Mouse (Mus musculus): ENCODE data around the gene Golm1. TPM values are rescaled to one million over a fixed set of nuclear protein-coding genes. Genes with fewer than 3 reads are reported as not detected.

The Golm1 gene
- polyA plus RNA-seq, 1 experiment = 54.9 TPM

DNA sequence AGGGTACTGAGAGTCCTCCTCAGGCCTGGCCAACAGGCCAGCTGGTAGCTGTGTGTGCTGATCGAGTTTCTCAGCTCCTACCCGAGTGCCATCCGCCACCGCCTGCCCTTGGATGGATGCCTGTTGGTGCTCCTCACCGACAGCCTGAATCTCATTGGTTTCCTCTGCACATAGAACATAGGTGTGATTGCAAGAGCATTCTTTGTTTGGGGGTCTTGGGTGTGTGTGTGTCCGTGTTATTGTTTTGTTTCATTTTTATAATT, 35.5 kb downstream of the Golm1 start:
- H3K9ac ChIP-seq (ENCODE audit: low read depth, poor library complexity, severe bottlenecking) = no peak overlapping the region
- no peaks in the 10 kb centered on the region for H3K27me3 ChIP-seq (ENCODE audit: control insufficient read depth, insufficient read depth, low read length, poor library complexity, severe bottlenecking)
- no peaks in the 10 kb centered on the region for H3K4me1 ChIP-seq (ENCODE audit: control insufficient read depth, insufficient read depth, low read length)
- no peak overlapping the region for H3K27ac ChIP-seq (ENCODE audit: insufficient read depth, low read length)
- H3K4me3 ChIP-seq (ENCODE audit: low read depth, low read length) = no peak overlapping the region
- peaks cover 62% of the 10 kb centered on the region for H3K36me3 ChIP-seq (ENCODE audit: control insufficient read depth, insufficient read depth, low read length, poor library complexity, severe bottlenecking)
- no peaks in the 10 kb centered on the region for H3K9me3 ChIP-seq (replicated peaks; ENCODE audit: control insufficient read depth, insufficient read depth, low read length, poor library complexity, severe bottlenecking)
- TF ChIP-seq EP300 (IDR thresholded peaks at IDR 0.05; ENCODE audit: insufficient read depth, low read depth, low read length) = no peak
- TF ChIP-seq CTCF (IDR thresholded peaks at IDR 0.05; ENCODE audit: low read depth, low read length) = no peak
- TF ChIP-seq POLR2A (IDR thresholded peaks at IDR 0.05; ENCODE audit: insufficient read depth, low read length) = no peak

- no peaks in the 10 kb centered on the region for H3K27me3 ChIP-seq (ENCODE audit: control insufficient read depth, insufficient read depth, low read length, poor library complexity, severe bottlenecking)
- TF ChIP-seq EP300 (IDR thresholded peaks at IDR 0.05; ENCODE audit: insufficient read depth, low read depth, low read length) = no peak
- no peak for TF ChIP-seq POLR2A (IDR thresholded peaks at IDR 0.05; ENCODE audit: insufficient read depth, low read length)
- no peak for TF ChIP-seq CTCF (IDR thresholded peaks at IDR 0.05; ENCODE audit: low read depth, low read length)
- H3K27ac ChIP-seq (ENCODE audit: insufficient read depth, low read length) = no peak overlapping the region
- H3K4me3 ChIP-seq (ENCODE audit: low read depth, low read length) = no peak overlapping the region
- no peaks in the 10 kb centered on the region for H3K9me3 ChIP-seq (replicated peaks; ENCODE audit: control insufficient read depth, insufficient read depth, low read length, poor library complexity, severe bottlenecking)
- H3K36me3 ChIP-seq (ENCODE audit: control insufficient read depth, insufficient read depth, low read length, poor library complexity, severe bottlenecking) = peaks cover 58% of the 10 kb centered on the region
- no peaks in the 10 kb centered on the region for H3K4me1 ChIP-seq (ENCODE audit: control insufficient read depth, insufficient read depth, low read length)
- no peak overlapping the region for H3K9ac ChIP-seq (ENCODE audit: low read depth, poor library complexity, severe bottlenecking)
Measured at GRCm38 (mm10) chr13:59639368-59640177, 36.0 kb downstream of the Golm1 start.

DNA sequence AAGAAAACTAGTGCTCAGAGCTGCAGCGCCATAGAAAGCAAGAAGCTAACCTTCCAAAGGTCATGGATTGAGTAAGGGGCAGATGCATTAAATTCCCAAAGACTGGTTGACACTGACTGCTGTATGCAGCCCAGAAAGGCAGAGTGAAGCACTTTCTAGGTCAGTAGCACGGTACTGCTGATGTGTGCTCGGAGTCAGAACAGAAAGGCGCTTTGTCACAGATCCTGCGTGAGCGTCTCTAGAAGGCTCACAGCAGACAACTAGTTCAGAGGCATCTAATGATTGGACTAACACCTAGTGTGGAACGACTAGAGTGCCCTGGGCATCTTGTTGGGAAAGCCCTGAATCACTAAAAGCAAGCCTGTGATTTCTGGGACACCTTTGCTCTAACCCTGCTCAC, 37.8 kb downstream of the Golm1 start:
- Histone ChIP-seq H3K9me3 (replicated peaks; ENCODE audit: control insufficient read depth, insufficient read depth, low read length, poor library complexity, severe bottlenecking) (no peaks in the 10 kb centered on the region), H3K27me3 (ENCODE audit: control insufficient read depth, insufficient read depth, low read length, poor library complexity, severe bottlenecking) (no peaks in the 10 kb centered on the region), H3K4me3 (ENCODE audit: low read depth, low read length) (no peak overlapping the region), H3K27ac (ENCODE audit: insufficient read depth, low read length) (no peak overlapping the region), H3K9ac (ENCODE audit: low read depth, poor library complexity, severe bottlenecking) (no peak overlapping the region), H3K4me1 (ENCODE audit: control insufficient read depth, insufficient read depth, low read length) (no peaks in the 10 kb centered on the region), H3K36me3 (ENCODE audit: control insufficient read depth, insufficient read depth, low read length, poor library complexity, severe bottlenecking) (peaks cover 61% of the 10 kb centered on the region)
- no peak for TF ChIP-seq EP300 (IDR thresholded peaks at IDR 0.05; ENCODE audit: insufficient read depth, low read depth, low read length)
- TF ChIP-seq CTCF (IDR thresholded peaks at IDR 0.05; ENCODE audit: low read depth, low read length) = no peak
- TF ChIP-seq POLR2A (IDR thresholded peaks at IDR 0.05; ENCODE audit: insufficient read depth, low read length) = no peak

- no peak overlapping the region for H3K9ac ChIP-seq (ENCODE audit: low read depth, poor library complexity, severe bottlenecking)
- no peak overlapping the region for H3K27ac ChIP-seq (ENCODE audit: insufficient read depth, low read length)
- peaks cover 51% of the 10 kb centered on the region for H3K36me3 ChIP-seq (ENCODE audit: control insufficient read depth, insufficient read depth, low read length, poor library complexity, severe bottlenecking)
- no peaks in the 10 kb centered on the region for H3K9me3 ChIP-seq (replicated peaks; ENCODE audit: control insufficient read depth, insufficient read depth, low read length, poor library complexity, severe bottlenecking)
- TF ChIP-seq CTCF (IDR thresholded peaks at IDR 0.05; ENCODE audit: low read depth, low read length) = no peak
- TF ChIP-seq POLR2A (IDR thresholded peaks at IDR 0.05; ENCODE audit: insufficient read depth, low read length) = no peak
- no peak for TF ChIP-seq EP300 (IDR thresholded peaks at IDR 0.05; ENCODE audit: insufficient read depth, low read depth, low read length)
- no peaks in the 10 kb centered on the region for H3K27me3 ChIP-seq (ENCODE audit: control insufficient read depth, insufficient read depth, low read length, poor library complexity, severe bottlenecking)
- no peaks in the 10 kb centered on the region for H3K4me1 ChIP-seq (ENCODE audit: control insufficient read depth, insufficient read depth, low read length)
- no peak overlapping the region for H3K4me3 ChIP-seq (ENCODE audit: low read depth, low read length)
Measured at GRCm38 (mm10) chr13:59634637-59635036, 41.0 kb downstream of the Golm1 start.

DNA sequence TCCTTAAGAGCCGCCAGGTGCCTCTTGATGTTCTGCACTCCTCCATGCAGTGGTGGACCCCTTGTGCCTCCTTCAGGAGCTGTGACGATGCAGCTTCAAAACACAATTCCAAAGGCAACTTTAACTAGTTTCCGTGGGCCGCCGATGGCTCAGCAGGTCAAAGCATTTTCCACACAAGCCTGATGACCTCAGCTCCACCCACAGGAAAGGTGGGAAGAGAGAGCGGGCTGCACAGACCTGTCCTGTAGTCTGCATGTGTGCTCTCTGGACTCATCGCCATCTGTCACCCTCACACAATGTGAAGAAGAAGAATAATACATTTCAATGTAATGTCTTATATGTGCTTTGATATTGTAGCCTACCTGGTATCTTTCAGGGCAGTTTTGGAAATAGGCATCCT, 48.9 kb downstream of the Golm1 start:
- Histone ChIP-seq H3K27ac (ENCODE audit: insufficient read depth, low read length) (no peak overlapping the region), H3K4me1 (ENCODE audit: control insufficient read depth, insufficient read depth, low read length) (no peaks in the 10 kb centered on the region), H3K9ac (ENCODE audit: low read depth, poor library complexity, severe bottlenecking) (no peak overlapping the region), H3K27me3 (ENCODE audit: control insufficient read depth, insufficient read depth, low read length, poor library complexity, severe bottlenecking) (no peaks in the 10 kb centered on the region), H3K4me3 (ENCODE audit: low read depth, low read length) (no peak overlapping the region), H3K9me3 (replicated peaks; ENCODE audit: control insufficient read depth, insufficient read depth, low read length, poor library complexity, severe bottlenecking) (no peaks in the 10 kb centered on the region), H3K36me3 (ENCODE audit: control insufficient read depth, insufficient read depth, low read length, poor library complexity, severe bottlenecking) (peaks cover 27% of the 10 kb centered on the region)
- TF ChIP-seq POLR2A (IDR thresholded peaks at IDR 0.05; ENCODE audit: insufficient read depth, low read length) (no peak), EP300 (IDR thresholded peaks at IDR 0.05; ENCODE audit: insufficient read depth, low read depth, low read length) (no peak), CTCF (IDR thresholded peaks at IDR 0.05; ENCODE audit: low read depth, low read length) (no peak)

GRCm38 (mm10) chr13:59624903-59625302, 50.7 kb downstream of the Golm1 start:
- H3K4me3 ChIP-seq (ENCODE audit: low read depth, low read length) = no peak overlapping the region
- H3K9ac ChIP-seq (ENCODE audit: low read depth, poor library complexity, severe bottlenecking) = no peak overlapping the region
- H3K36me3 ChIP-seq (ENCODE audit: control insufficient read depth, insufficient read depth, low read length, poor library complexity, severe bottlenecking) = peaks cover 24% of the 10 kb centered on the region
- TF ChIP-seq CTCF (IDR thresholded peaks at IDR 0.05; ENCODE audit: low read depth, low read length) = no peak
- no peak for TF ChIP-seq EP300 (IDR thresholded peaks at IDR 0.05; ENCODE audit: insufficient read depth, low read depth, low read length)
- TF ChIP-seq POLR2A (IDR thresholded peaks at IDR 0.05; ENCODE audit: insufficient read depth, low read length) = no peak
- H3K27me3 ChIP-seq (ENCODE audit: control insufficient read depth, insufficient read depth, low read length, poor library complexity, severe bottlenecking) = no peaks in the 10 kb centered on the region
- no peaks in the 10 kb centered on the region for H3K4me1 ChIP-seq (ENCODE audit: control insufficient read depth, insufficient read depth, low read length)
- H3K9me3 ChIP-seq (replicated peaks; ENCODE audit: control insufficient read depth, insufficient read depth, low read length, poor library complexity, severe bottlenecking) = no peaks in the 10 kb centered on the region
- H3K27ac ChIP-seq (ENCODE audit: insufficient read depth, low read length) = no peak overlapping the region

Data from ES-Bruce4 (cell line).